Mouse (Mus musculus) MEL-GATA-1-ER (cell line): Measurements from ENCODE around the gene Cd52.
A peak's percentile ranks its signal among the peaks of the same experiment; 100 is the strongest.

Source experiments
- DNase-seq: peaks from one replicate; pipeline ENCODE4 v3.0.0-alpha.2; 2012; ENCODE audit warnings: low read depth; ENCODE audit errors: extremely low read depth

Cd52 gene

DNA sequence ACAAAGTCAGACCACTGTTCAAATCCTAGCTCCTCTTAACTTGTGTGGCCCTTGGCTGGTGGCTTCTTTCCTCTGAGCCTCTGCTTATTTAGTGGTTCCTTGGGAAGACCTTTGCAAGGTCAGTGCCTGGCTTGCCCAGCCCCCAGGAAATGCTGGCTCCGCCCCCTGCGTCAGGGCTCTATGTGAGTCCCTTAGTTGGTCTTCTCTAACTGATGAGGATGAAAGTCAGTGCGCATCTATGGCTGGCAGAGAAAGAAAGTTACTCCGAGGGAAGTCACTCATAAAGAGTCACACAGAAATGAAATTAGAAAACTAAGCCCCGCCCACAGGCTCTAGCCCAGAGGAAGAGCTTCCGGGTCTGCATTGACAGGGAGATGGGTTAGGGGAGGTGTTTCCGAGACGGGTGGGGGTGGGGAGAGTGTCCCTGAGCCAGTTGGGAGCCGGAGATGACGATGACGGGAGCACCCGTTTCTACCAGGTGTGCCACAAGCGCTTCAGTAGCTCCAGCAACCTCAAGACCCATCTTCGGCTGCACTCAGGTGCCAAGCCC, 36.6 kb downstream of the Cd52 start:
- no peak for DNase-seq

- DNase-seq, result no peak
Observed at GRCm38 (mm10) chr4:134053538-134053937, 41.3 kb downstream of the Cd52 start, which contains the start of gene Zfp683. Gene Zfp683, plus strand, starts transcription at chr4:134053838.

GRCm38 (mm10) chr4:134052560-134052959, 42.3 kb downstream of the Cd52 start:
- DNase-seq, result no peak

- DNase-seq, result no peak
Observed at GRCm38 (mm10) chr4:134051912-134052311, 43.0 kb downstream of the Cd52 start.

DNA sequence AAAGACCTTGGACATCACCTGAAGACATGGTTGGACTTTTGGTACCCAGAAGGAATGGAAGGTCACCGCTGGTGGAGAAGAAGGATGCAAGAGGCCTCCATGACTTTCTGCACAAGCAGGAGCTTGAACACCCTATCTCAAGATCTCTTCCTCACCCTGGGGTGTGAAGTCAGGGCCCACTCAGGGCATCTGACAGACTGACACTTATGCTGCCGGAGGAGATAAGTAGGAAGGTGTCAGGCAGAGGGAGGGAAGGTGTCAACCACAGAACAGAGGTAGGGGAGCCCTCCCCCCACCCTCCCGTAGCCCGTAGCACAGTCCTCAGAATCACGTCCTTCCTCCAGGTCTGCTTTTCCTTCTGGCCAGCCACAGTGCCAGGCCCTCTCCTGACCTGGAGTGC, 47.2 kb downstream of the Cd52 start:
- no peak for DNase-seq

GRCm38 (mm10) chr4:134043041-134043440, 51.8 kb downstream of the Cd52 start:
- DNase-seq, result no peak

GRCm38 (mm10) chr4:134041317-134042123, 53.4 kb downstream of the Cd52 start:
- peak; percentile 70 for DNase-seq

GRCm38 (mm10) chr4:134035953-134036352, 58.9 kb downstream of the Cd52 start:
- DNase-seq, result peak; percentile 16
